Mouse (Mus musculus): ENCODE measurements around the gene Nusap1. TPM values are rescaled to one million over a fixed set of nuclear protein-coding genes. Genes with fewer than 3 reads are reported as not detected.
"Not testable (repeated sequence)": the region's sequence is repeated elsewhere in the genome, so short reads cannot be mapped to it uniquely, and the experiment has no call there.

Gene Nusap1
- polyA plus RNA-seq, 1 experiment from 2014 or later: 43.1 TPM

DNA sequence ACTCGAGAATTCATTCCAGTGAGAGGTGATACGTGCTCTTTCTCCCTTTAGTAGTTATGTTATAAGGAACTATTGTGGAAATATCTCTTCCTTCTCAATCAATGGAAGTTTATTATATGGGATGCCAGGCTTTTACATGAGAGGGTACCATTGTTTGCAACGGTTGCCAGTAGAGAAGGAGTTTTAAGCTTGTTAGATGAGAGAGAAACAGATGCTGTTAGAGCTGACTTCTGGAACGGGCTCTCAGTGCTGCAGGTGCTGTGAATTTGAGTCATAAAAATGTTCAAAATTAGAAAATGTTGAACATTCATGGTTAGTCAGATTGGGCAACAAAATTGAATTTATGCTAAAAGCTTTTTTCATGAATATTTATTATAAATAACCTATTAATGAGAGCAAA, 17.1 kb upstream of the Nusap1 start:
- H3K27me3 ChIP-seq: no peaks in the 10 kb centered on the region
- no peaks in the 10 kb centered on the region for H3K9me3 ChIP-seq (replicated peaks)
- H3K27ac ChIP-seq: no peak overlapping the region
- H3K4me3 ChIP-seq: no peak overlapping the region
- H3K4me1 ChIP-seq (replicated peaks): peaks cover 39% of the 10 kb centered on the region
- no peak overlapping the region for H3K4me2 ChIP-seq
- H3K9ac ChIP-seq: no peak overlapping the region
- peaks cover 71% of the 10 kb centered on the region for H3K36me3 ChIP-seq
- 77% methylated on average over 4 of the region's 4 CpGs for WGBS
- ATAC-seq (replicated peaks; ENCODE audit: insufficient number of reproducible peaks, insufficient read depth, low FRiP score, low read depth): no peak

GRCm38 (mm10) chr2:119601575-119601974, 16.5 kb upstream of the Nusap1 start:
- peaks cover 38% of the 10 kb centered on the region for H3K4me1 ChIP-seq (replicated peaks)
- not testable (repeated sequence) for H3K27ac ChIP-seq; H3K9ac ChIP-seq; H3K4me3 ChIP-seq; H3K4me2 ChIP-seq; H3K9me3 ChIP-seq (replicated peaks); H3K27me3 ChIP-seq; ATAC-seq (replicated peaks; ENCODE audit: insufficient number of reproducible peaks, insufficient read depth, low FRiP score, low read depth)
- peaks cover 71% of the 10 kb centered on the region for H3K36me3 ChIP-seq
- WGBS: 49% methylated on average over 3 of the region's 3 CpGs

DNA sequence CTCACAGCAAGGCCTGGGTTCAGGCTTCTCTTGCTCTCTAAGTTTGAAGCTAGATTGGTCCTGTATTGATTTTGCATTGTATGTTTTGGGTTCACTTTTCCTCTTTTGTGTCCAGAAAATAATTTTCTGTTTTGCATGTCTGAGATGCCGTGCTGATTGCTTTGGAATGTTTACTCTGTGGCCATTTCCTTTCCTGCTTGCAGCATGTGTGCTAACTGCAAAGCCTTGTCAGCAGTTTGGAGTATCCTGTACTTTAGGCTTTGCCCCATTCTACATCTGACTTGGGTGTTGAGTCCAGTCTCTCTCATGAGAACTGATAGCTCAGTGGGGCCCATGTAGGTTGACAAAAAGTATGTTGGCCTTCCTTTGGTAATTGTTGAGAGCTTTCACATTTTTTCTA, 15.6 kb upstream of the Nusap1 start:
- Histone ChIP-seq H3K27ac (peak overlapping the region; percentile 29; the same call in 1 of the 2 replicates), H3K27me3 (no peaks in the 10 kb centered on the region), H3K9ac (no peak overlapping the region), H3K9me3 (replicated peaks) (no peaks in the 10 kb centered on the region), H3K4me3 (0 out of 2 replicates have a peak overlapping the region, but pooled peaks have one; percentile 7), H3K4me1 (replicated peaks) (peaks cover 32% of the 10 kb centered on the region), H3K36me3 (peaks cover 70% of the 10 kb centered on the region), H3K4me2 (no peak overlapping the region)
- ATAC-seq (replicated peaks; ENCODE audit: insufficient number of reproducible peaks, insufficient read depth, low FRiP score, low read depth): no peak
- 33% methylated on average over 1 of the region's 1 CpGs for WGBS

- H3K36me3 ChIP-seq: peaks cover 73% of the 10 kb centered on the region
- H3K9ac ChIP-seq: no peak overlapping the region
- peaks cover 24% of the 10 kb centered on the region for H3K4me1 ChIP-seq (replicated peaks)
- no peaks in the 10 kb centered on the region for H3K9me3 ChIP-seq (replicated peaks)
- no peak overlapping the region for H3K4me2 ChIP-seq
- no peak for ATAC-seq (replicated peaks; ENCODE audit: insufficient number of reproducible peaks, insufficient read depth, low FRiP score, low read depth)
- 25% methylated on average over 2 of the region's 2 CpGs for WGBS
- H3K27ac ChIP-seq: no peak overlapping the region
- no peaks in the 10 kb centered on the region for H3K27me3 ChIP-seq
- no peak overlapping the region for H3K4me3 ChIP-seq
These were observed 14.2 kb upstream of the Nusap1 start for GRCm38 (mm10) chr2:119603909-119604308.

- no peak for ATAC-seq (replicated peaks; ENCODE audit: insufficient number of reproducible peaks, insufficient read depth, low FRiP score, low read depth)
- WGBS: 83% methylated on average over 6 of the region's 6 CpGs
- no peaks in the 10 kb centered on the region for H3K27me3 ChIP-seq
- no peak overlapping the region for H3K4me3 ChIP-seq
- no peak overlapping the region for H3K4me2 ChIP-seq
- H3K9ac ChIP-seq: no peak overlapping the region
- no peak overlapping the region for H3K27ac ChIP-seq
- peaks cover 24% of the 10 kb centered on the region for H3K4me1 ChIP-seq (replicated peaks)
- no peaks in the 10 kb centered on the region for H3K9me3 ChIP-seq (replicated peaks)
- peaks cover 71% of the 10 kb centered on the region for H3K36me3 ChIP-seq
These were observed 12.6 kb upstream of the Nusap1 start for GRCm38 (mm10) chr2:119605361-119605973.

DNA sequence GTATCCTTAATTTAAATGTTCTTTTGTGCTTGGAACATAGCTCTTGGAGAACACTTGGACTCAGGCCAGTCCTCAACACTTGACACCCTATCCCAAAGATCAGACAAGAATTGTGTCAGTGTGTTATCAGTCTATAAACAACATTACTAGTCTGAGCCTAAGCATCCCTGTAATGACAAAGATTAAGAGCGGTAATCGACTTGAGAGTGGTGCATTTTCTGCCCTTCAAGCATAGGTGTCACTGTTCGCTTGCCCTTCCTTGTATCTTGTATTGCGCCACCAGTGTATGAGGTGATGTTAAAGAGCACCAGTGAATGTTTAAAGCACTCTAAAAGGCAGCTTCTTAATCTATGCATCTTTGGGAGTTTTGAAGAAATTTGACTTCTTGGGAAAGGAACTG, 11.1 kb upstream of the Nusap1 start:
- Histone ChIP-seq H3K36me3 (peaks cover 65% of the 10 kb centered on the region), H3K4me3 (no peak overlapping the region), H3K4me1 (replicated peaks) (peaks cover 15% of the 10 kb centered on the region), H3K9me3 (replicated peaks) (no peaks in the 10 kb centered on the region), H3K9ac (no peak overlapping the region), H3K27ac (no peak overlapping the region), H3K27me3 (no peaks in the 10 kb centered on the region), H3K4me2 (no peak overlapping the region)
- 77% methylated on average over 4 of the region's 4 CpGs for WGBS
- ATAC-seq (replicated peaks; ENCODE audit: insufficient number of reproducible peaks, insufficient read depth, low FRiP score, low read depth): no peak

- Histone ChIP-seq H3K4me3 (peak overlapping the region; percentile 83), H3K36me3 (no peaks in the 10 kb centered on the region), H3K27me3 (no peaks in the 10 kb centered on the region), H3K4me1 (replicated peaks) (peaks cover 25% of the 10 kb centered on the region), H3K9me3 (replicated peaks) (no peaks in the 10 kb centered on the region), H3K4me2 (peak overlapping the region; percentile 76), H3K9ac (peak overlapping the region; percentile 68), H3K27ac (peak overlapping the region; percentile 65)
- ATAC-seq (replicated peaks; ENCODE audit: insufficient number of reproducible peaks, insufficient read depth, low FRiP score, low read depth): no peak
- WGBS: 0% methylated on average over 13 of the region's 13 CpGs
These were observed 278 bp upstream of the Nusap1 start for GRCm38 (mm10) chr2:119617841-119618198.

- Histone ChIP-seq H3K27ac (peak overlapping the region; percentile 58; the same call in 1 of the 2 replicates), H3K4me3 (peak overlapping the region; percentile 83), H3K4me2 (peak overlapping the region; percentile 68), H3K9ac (peak overlapping the region; percentile 54), H3K4me1 (replicated peaks) (peaks cover 25% of the 10 kb centered on the region)
- H3K9me3 ChIP-seq (replicated peaks); ATAC-seq (replicated peaks; ENCODE audit: insufficient number of reproducible peaks, insufficient read depth, low FRiP score, low read depth); H3K27me3 ChIP-seq; H3K36me3 ChIP-seq: not testable (repeated sequence)
- WGBS: 4% methylated on average over 6 of the region's 6 CpGs
These were observed 904 bp downstream of the Nusap1 start for GRCm38 (mm10) chr2:119619002-119619401.

- H3K4me2 ChIP-seq: peak overlapping the region; percentile 16
- H3K27me3 ChIP-seq: no peaks in the 10 kb centered on the region
- no peak overlapping the region for H3K4me3 ChIP-seq
- H3K27ac ChIP-seq: no peak overlapping the region
- no peaks in the 10 kb centered on the region for H3K9me3 ChIP-seq (replicated peaks)
- peaks cover 25% of the 10 kb centered on the region for H3K4me1 ChIP-seq (replicated peaks)
- WGBS: 98% methylated on average over 2 of the region's 2 CpGs
- ATAC-seq (replicated peaks; ENCODE audit: insufficient number of reproducible peaks, insufficient read depth, low FRiP score, low read depth): no peak
- no peak overlapping the region for H3K9ac ChIP-seq
- H3K36me3 ChIP-seq: peaks cover 14% of the 10 kb centered on the region
These were observed 3.2 kb downstream of the Nusap1 start for GRCm38 (mm10) chr2:119621302-119621701.

- H3K9ac ChIP-seq: no peak overlapping the region
- no peak overlapping the region for H3K4me3 ChIP-seq
- no peak overlapping the region for H3K4me2 ChIP-seq
- no peak overlapping the region for H3K27ac ChIP-seq
- no peaks in the 10 kb centered on the region for H3K27me3 ChIP-seq
- H3K4me1 ChIP-seq (replicated peaks): no peaks in the 10 kb centered on the region
- ATAC-seq (replicated peaks; ENCODE audit: insufficient number of reproducible peaks, insufficient read depth, low FRiP score, low read depth): no peak
- WGBS: 90% methylated on average over 1 of the region's 1 CpGs
- no peaks in the 10 kb centered on the region for H3K9me3 ChIP-seq (replicated peaks)
- H3K36me3 ChIP-seq: peaks cover 87% of the 10 kb centered on the region
These were observed 18.7 kb downstream of the Nusap1 start for GRCm38 (mm10) chr2:119636781-119637180.

DNA sequence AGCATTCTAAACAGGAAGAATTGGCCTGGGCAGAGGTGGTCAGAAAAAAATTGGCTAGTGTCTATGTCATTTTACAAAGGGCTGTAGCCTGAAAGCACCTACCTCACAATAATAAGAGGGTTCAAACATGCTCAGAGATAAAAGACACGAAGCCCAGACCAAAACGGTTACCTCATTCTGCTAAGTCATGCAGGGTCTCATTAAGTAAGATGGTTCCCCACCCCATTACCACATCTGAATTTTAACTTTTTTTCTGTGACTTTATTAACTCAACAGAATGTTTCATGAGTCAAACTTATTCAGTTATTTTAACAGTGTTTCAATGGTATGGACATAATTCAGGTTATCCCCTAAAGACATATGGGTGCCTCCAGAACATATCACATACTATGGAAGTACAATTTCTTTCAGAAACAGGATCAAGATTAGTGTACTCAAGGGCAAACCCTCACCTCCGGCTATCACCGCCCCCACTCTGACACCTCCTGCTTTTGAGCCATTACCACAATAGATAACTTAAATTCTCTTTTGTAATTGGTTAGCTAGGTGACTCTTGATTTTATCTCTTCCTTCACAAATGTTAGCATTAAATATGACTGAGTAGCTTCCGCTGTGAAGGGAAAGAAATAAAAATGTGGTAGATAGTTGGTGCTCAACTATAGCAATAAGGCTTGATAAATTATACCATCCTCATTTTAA, 23.3 kb downstream of the Nusap1 start:
- H3K9ac ChIP-seq: no peak overlapping the region
- no peak overlapping the region for H3K27ac ChIP-seq
- no peak for ATAC-seq (replicated peaks; ENCODE audit: insufficient number of reproducible peaks, insufficient read depth, low FRiP score, low read depth)
- 90% methylated on average over 5 of the region's 5 CpGs for WGBS
- no peaks in the 10 kb centered on the region for H3K4me1 ChIP-seq (replicated peaks)
- H3K9me3 ChIP-seq (replicated peaks): no peaks in the 10 kb centered on the region
- H3K27me3 ChIP-seq: no peaks in the 10 kb centered on the region
- no peak overlapping the region for H3K4me3 ChIP-seq
- peaks cover 80% of the 10 kb centered on the region for H3K36me3 ChIP-seq
- H3K4me2 ChIP-seq: no peak overlapping the region

GRCm38 (mm10) chr2:119644254-119644653, 26.2 kb downstream of the Nusap1 start:
- no peak for ATAC-seq (replicated peaks; ENCODE audit: insufficient number of reproducible peaks, insufficient read depth, low FRiP score, low read depth)
- H3K27ac ChIP-seq: no peak overlapping the region
- H3K27me3 ChIP-seq: no peaks in the 10 kb centered on the region
- peaks cover 82% of the 10 kb centered on the region for H3K36me3 ChIP-seq
- no peaks in the 10 kb centered on the region for H3K4me1 ChIP-seq (replicated peaks)
- H3K4me3 ChIP-seq: no peak overlapping the region
- H3K4me2 ChIP-seq: no peak overlapping the region
- no peak overlapping the region for H3K9ac ChIP-seq
- WGBS: 90% methylated on average over 5 of the region's 5 CpGs
- no peaks in the 10 kb centered on the region for H3K9me3 ChIP-seq (replicated peaks)

Data from heart, embryonic 15.5 days (tissue).